Mouse (Mus musculus) stomach, embryonic 15.5 days (tissue): ENCODE results near the gene Mrps15. TPM values are rescaled to one million over a fixed set of nuclear protein-coding genes. Genes with fewer than 3 reads are reported as not detected.

Source experiments
- ATAC-seq: fragments of 200-750 bp; cut with Nextera tagmentation; 2 replicates; pipeline ENCODE4 v1.8.0; 2017; ENCODE audit warnings: low read depth, moderate number of reproducible peaks, moderate TSS enrichment; ENCODE audit not compliant: insufficient read depth, low FRiP score
- H3K27ac ChIP-seq: fragments of 300-500 bp; sonication (generic); 2 replicates; pipeline ENCODE4 v1.5.1; 2015; ENCODE audit warnings: mild to moderate bottlenecking, inconsistent platforms
- H3K27me3 ChIP-seq: fragments of 300-500 bp; sonication (generic); replicated peaks from 2 replicates; pipeline ENCODE4 v1.6.1; 2015; ENCODE audit warnings: inconsistent platforms
- H3K36me3 ChIP-seq: fragments of 300-500 bp; sonication (generic); 2 replicates; pipeline ENCODE4 v1.6.1; 2015; ENCODE audit warnings: inconsistent platforms
- H3K4me1 ChIP-seq: fragments of 300-500 bp; sonication (generic); 2 replicates; pipeline ENCODE4 v1.6.1; 2015; ENCODE audit warnings: inconsistent platforms
- H3K4me2 ChIP-seq: fragments of 300-500 bp; sonication (generic); 2 replicates; pipeline ENCODE4 v1.6.1; 2015; ENCODE audit warnings: mild to moderate bottlenecking, inconsistent platforms
- H3K4me3 ChIP-seq: fragments of 300-500 bp; sonication (generic); replicated peaks from 2 replicates; pipeline ENCODE4 v1.5.1; 2015; ENCODE audit warnings: inconsistent platforms
- H3K9ac ChIP-seq: fragments of 300-500 bp; sonication (generic); 2 replicates; pipeline ENCODE4 v1.6.1; 2015; ENCODE audit warnings: inconsistent platforms
- H3K9me3 ChIP-seq: fragments of 300-500 bp; sonication (generic); 2 replicates; pipeline ENCODE4 v1.6.1; 2016; ENCODE audit warnings: inconsistent platforms
- WGBS: fragments of 180-500 bp; shearing (Covaris S2); methylation state at CpG from one replicate; pipeline ENCODE4 v1.1.7; 2015; 5-methylcytosine and 5-hydroxymethylcytosine counted together
- polyA plus RNA-seq: library from polyadenylated mRNA; unstranded; fragments of >200 nt; fragmentation: Nextera tagmentation; extraction: Ambion mirVana; gene quantifications from 2 replicates; pipeline ENCODE4 v1.2.1, GENCODE M21; 2015

Gene Mrps15
- polyA plus RNA-seq, 1 experiment from 2014 or later, result 141 TPM

- peaks cover 28% of the 10 kb centered on the region for H3K36me3 ChIP-seq
- H3K4me1 ChIP-seq, result peaks cover 11% of the 10 kb centered on the region
- H3K4me3 ChIP-seq, result no peak overlapping the region
- H3K9ac ChIP-seq, result no peak overlapping the region
- H3K27ac ChIP-seq, result no peak overlapping the region
- WGBS, result 77% methylated on average over 7 of the region's 7 CpGs
- no peak overlapping the region for H3K4me2 ChIP-seq
- no peaks in the 10 kb centered on the region for H3K9me3 ChIP-seq
- H3K27me3 ChIP-seq, result no peaks in the 10 kb centered on the region
- ATAC-seq, result no peak
These were observed 4.9 kb downstream of the Mrps15 start for GRCm38 (mm10) chr4:126051617-126052016.

- peak overlapping the region; percentile 94 for H3K4me2 ChIP-seq
- 12% methylated on average over 19 of the region's 19 CpGs for WGBS
- H3K9me3 ChIP-seq, result no peaks in the 10 kb centered on the region
- H3K4me1 ChIP-seq, result peaks cover 14% of the 10 kb centered on the region
- H3K27me3 ChIP-seq, result no peaks in the 10 kb centered on the region
- H3K4me3 ChIP-seq, result peak overlapping the region; percentile 75
- ATAC-seq, result no peak
- H3K9ac ChIP-seq, result peak overlapping the region; percentile 45; the same call in 1 of the 2 replicates
- peak overlapping the region; percentile 36; the same call in 1 of the 2 replicates for H3K27ac ChIP-seq
- H3K36me3 ChIP-seq, result peaks cover 13% of the 10 kb centered on the region
These were observed 10.7 kb downstream of the Mrps15 start for GRCm38 (mm10) chr4:126057207-126058133.

- WGBS, result under 1% methylated on average over 57 of the region's 57 CpGs
These were observed 11.6 kb downstream of the Mrps15 start, which contains the start of gene Oscp1 for GRCm38 (mm10) chr4:126058134-126058996. Gene Oscp1 (plus strand): TSS chr4:126058565.

GRCm38 (mm10) chr4:126058997-126059362 is 12.3 kb downstream of the Mrps15 start:
- no peak for ATAC-seq
- peak overlapping the region; percentile 46 for H3K9ac ChIP-seq
- peaks cover 8% of the 10 kb centered on the region for H3K36me3 ChIP-seq
- WGBS, result 41% methylated on average over 9 of the region's 9 CpGs
- no peaks in the 10 kb centered on the region for H3K9me3 ChIP-seq
- H3K4me3 ChIP-seq, result peak overlapping the region; percentile 75
- H3K27ac ChIP-seq, result no peak overlapping the region
- H3K4me2 ChIP-seq, result peak overlapping the region; percentile 94
- H3K4me1 ChIP-seq, result peaks cover 14% of the 10 kb centered on the region
- no peaks in the 10 kb centered on the region for H3K27me3 ChIP-seq

More at GRCm38 (mm10) chr4:126058134-126058996, 11.6 kb downstream of the Mrps15 start, which contains the start of gene Oscp1:
- H3K4me2 ChIP-seq, result peak within 1 kb of the TSS; percentile 94
- peak within 1 kb of the TSS; percentile 36; the same call in 1 of the 2 replicates for H3K27ac ChIP-seq
- peak within 1 kb of the TSS; percentile 75 for H3K4me3 ChIP-seq
- peak; percentile 98 for ATAC-seq
- H3K36me3 ChIP-seq, result peaks cover 11% of the 10 kb centered on the region
- H3K9ac ChIP-seq, result peak within 1 kb of the TSS; percentile 46
- peaks cover 14% of the 10 kb centered on the region for H3K4me1 ChIP-seq
- no peaks in the 10 kb centered on the region for H3K9me3 ChIP-seq
- no peaks in the 10 kb centered on the region for H3K27me3 ChIP-seq

GRCm38 (mm10) chr4:126062856-126063255 is 16.1 kb downstream of the Mrps15 start:
- H3K27ac ChIP-seq, result no peak overlapping the region
- WGBS, result 56% methylated on average over 1 of the region's 1 CpGs
- no peak overlapping the region for H3K4me2 ChIP-seq
- no peak for ATAC-seq
- H3K27me3 ChIP-seq, result no peaks in the 10 kb centered on the region
- H3K4me3 ChIP-seq, result no peak overlapping the region
- peaks cover 6% of the 10 kb centered on the region for H3K4me1 ChIP-seq
- H3K36me3 ChIP-seq, result no peaks in the 10 kb centered on the region
- H3K9ac ChIP-seq, result no peak overlapping the region
- no peaks in the 10 kb centered on the region for H3K9me3 ChIP-seq

- H3K27me3 ChIP-seq, result no peaks in the 10 kb centered on the region
- no peak overlapping the region for H3K27ac ChIP-seq
- no peaks in the 10 kb centered on the region for H3K36me3 ChIP-seq
- WGBS, result 85% methylated on average over 7 of the region's 7 CpGs
- no peaks in the 10 kb centered on the region for H3K4me1 ChIP-seq
- no peak overlapping the region for H3K4me2 ChIP-seq
- H3K9ac ChIP-seq, result no peak overlapping the region
- H3K9me3 ChIP-seq, result no peaks in the 10 kb centered on the region
- ATAC-seq, result no peak
- H3K4me3 ChIP-seq, result no peak overlapping the region
These were observed 18.5 kb downstream of the Mrps15 start for GRCm38 (mm10) chr4:126065241-126065640.

- no peak overlapping the region for H3K27ac ChIP-seq
- no peak overlapping the region for H3K4me3 ChIP-seq
- WGBS, result 65% methylated on average over 15 of the region's 15 CpGs
- H3K4me2 ChIP-seq, result no peak overlapping the region
- H3K4me1 ChIP-seq, result no peaks in the 10 kb centered on the region
- H3K36me3 ChIP-seq, result no peaks in the 10 kb centered on the region
- no peaks in the 10 kb centered on the region for H3K27me3 ChIP-seq
- no peak overlapping the region for H3K9ac ChIP-seq
- no peak for ATAC-seq
- H3K9me3 ChIP-seq, result no peaks in the 10 kb centered on the region
These were observed 20.8 kb downstream of the Mrps15 start for GRCm38 (mm10) chr4:126067401-126068077.

- no peak overlapping the region for H3K27ac ChIP-seq
- no peak overlapping the region for H3K4me3 ChIP-seq
- no peaks in the 10 kb centered on the region for H3K9me3 ChIP-seq
- no peak overlapping the region for H3K9ac ChIP-seq
- ATAC-seq, result no peak
- 81% methylated on average over 6 of the region's 6 CpGs for WGBS
- H3K36me3 ChIP-seq, result no peaks in the 10 kb centered on the region
- no peaks in the 10 kb centered on the region for H3K27me3 ChIP-seq
- H3K4me2 ChIP-seq, result no peak overlapping the region
- H3K4me1 ChIP-seq, result no peaks in the 10 kb centered on the region
These were observed 22.1 kb downstream of the Mrps15 start for GRCm38 (mm10) chr4:126068842-126069241.

- H3K9ac ChIP-seq, result no peak overlapping the region
- no peaks in the 10 kb centered on the region for H3K9me3 ChIP-seq
- 73% methylated on average over 6 of the region's 6 CpGs for WGBS
- H3K4me3 ChIP-seq, result no peak overlapping the region
- H3K27ac ChIP-seq, result no peak overlapping the region
- ATAC-seq, result no peak
- H3K36me3 ChIP-seq, result no peaks in the 10 kb centered on the region
- no peak overlapping the region for H3K4me2 ChIP-seq
- H3K4me1 ChIP-seq, result no peaks in the 10 kb centered on the region
- no peaks in the 10 kb centered on the region for H3K27me3 ChIP-seq
These were observed 31.1 kb downstream of the Mrps15 start for GRCm38 (mm10) chr4:126077833-126078232.

- no peaks in the 10 kb centered on the region for H3K27me3 ChIP-seq
- WGBS, result 70% methylated on average over 4 of the region's 4 CpGs
- H3K9ac ChIP-seq, result no peak overlapping the region
- no peaks in the 10 kb centered on the region for H3K4me1 ChIP-seq
- no peak overlapping the region for H3K4me3 ChIP-seq
- no peak overlapping the region for H3K27ac ChIP-seq
- ATAC-seq, result no peak
- no peaks in the 10 kb centered on the region for H3K9me3 ChIP-seq
- no peak overlapping the region for H3K4me2 ChIP-seq
- no peaks in the 10 kb centered on the region for H3K36me3 ChIP-seq
These were observed 32.5 kb downstream of the Mrps15 start for GRCm38 (mm10) chr4:126079266-126079665.

- WGBS, result 83% methylated on average over 1 of the region's 1 CpGs
- no peaks in the 10 kb centered on the region for H3K36me3 ChIP-seq
- no peak overlapping the region for H3K4me2 ChIP-seq
These were observed 34.9 kb downstream of the Mrps15 start for GRCm38 (mm10) chr4:126081601-126082000.

More at GRCm38 (mm10) chr4:126081601-126082000, 34.9 kb downstream of the Mrps15 start:
- H3K27ac ChIP-seq, result no peak overlapping the region
- no peak for ATAC-seq
- H3K4me3 ChIP-seq, result no peak overlapping the region
- H3K4me1 ChIP-seq, result 0 out of 2 replicates have a peak, but pooled peaks cover 3% of the 10 kb centered on the region
- no peak overlapping the region for H3K9ac ChIP-seq
- no peaks in the 10 kb centered on the region for H3K27me3 ChIP-seq
- H3K9me3 ChIP-seq, result no peaks in the 10 kb centered on the region
